Mouse (Mus musculus) lung, adult 2 months (tissue): ENCODE measurements around the gene Il11ra1.
"Not testable (repeated sequence)": the region's sequence is repeated elsewhere in the genome, so short reads cannot be mapped to it uniquely, and the experiment has no call there.

Experiments
- CTCF ChIP-seq: fragments of 200-500 bp; IDR thresholded peaks from 2 replicates; pipeline ENCODE4 v1.5.1; 2011; ENCODE audit warnings: mild to moderate bottlenecking, low read length, control low read depth; ENCODE audit not compliant: insufficient read depth
- POLR2A ChIP-seq: fragments of 200-500 bp; IDR thresholded peaks from 2 replicates; pipeline ENCODE4 v1.6.1; 2011; ENCODE audit warnings: low read depth, mild to moderate bottlenecking, control low read depth, low read length, borderline replicate concordance; ENCODE audit errors: extremely low read depth

GRCm38 (mm10) chr4:41762688-41763114 is 62.9 kb downstream of the Il11ra1 start:
- not testable (repeated sequence) for TF ChIP-seq CTCF, POLR2A
